Mouse (Mus musculus) lung, postnatal 4 days (tissue): ENCODE measurements around the gene Gan.

Experiments
- DNase-seq, 2 experiments: peaks; one replicate each; pipeline ENCODE4 v3.0.0; 2021

Gene Gan

DNA sequence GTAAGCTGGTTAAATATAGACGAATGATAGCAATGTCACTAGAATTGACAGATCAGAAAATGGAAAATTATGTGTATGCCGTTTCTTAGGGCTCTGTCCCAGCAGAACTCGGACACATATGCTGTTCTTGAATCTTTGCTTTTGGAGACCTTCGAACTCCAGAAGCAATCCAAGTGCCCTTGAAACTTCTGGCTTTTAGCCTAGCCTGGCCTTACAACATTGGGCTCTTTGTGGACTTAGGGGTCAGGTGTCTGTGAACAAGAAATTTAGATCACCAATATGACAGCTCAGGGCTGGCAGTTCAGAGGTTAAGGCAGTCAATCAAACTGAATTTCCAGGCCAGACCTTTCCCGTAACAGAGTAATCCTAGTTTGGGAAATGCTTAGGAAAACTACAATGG is 1.1 kb downstream of the Gan start:
- no peak for DNase-seq

DNA sequence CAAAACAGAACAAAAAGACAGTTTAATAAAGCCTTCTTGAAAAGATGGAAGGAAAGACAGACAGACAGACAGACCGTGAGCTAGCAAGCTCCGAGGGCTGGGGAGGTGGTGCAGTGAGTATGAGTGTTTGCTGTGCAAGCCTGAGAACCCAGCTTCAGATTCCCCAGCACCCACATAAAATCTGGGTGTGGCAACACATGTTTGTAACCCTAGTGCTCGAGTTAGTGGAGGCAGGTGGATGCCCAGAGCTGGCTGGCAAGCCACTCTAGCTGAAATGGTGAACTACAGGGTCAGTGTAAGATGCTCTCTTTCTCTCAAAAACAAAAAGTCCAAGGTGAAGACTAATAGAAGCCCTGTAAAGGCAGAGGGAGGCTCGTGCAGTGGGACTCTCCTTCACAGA is 7.0 kb downstream of the Gan start:
- no peak for DNase-seq

DNA sequence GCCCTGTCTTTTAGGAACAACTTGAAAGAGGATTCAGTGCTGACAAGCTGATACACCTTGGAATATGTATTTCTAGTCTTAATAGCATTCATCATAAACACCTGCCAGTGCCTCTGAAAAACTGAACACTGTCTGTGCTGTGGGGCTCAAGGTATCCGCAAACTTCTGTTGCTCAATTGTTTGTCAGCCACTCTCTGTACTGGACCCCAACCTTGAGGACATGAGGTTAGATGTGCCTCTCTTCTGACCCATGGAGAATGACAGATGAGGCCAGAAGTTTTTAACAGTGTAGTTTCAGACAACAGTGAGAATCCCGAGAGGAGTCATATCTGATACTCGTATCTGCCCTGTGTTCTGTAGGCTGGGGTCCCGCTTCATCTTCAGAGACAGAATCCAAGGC is 7.6 kb downstream of the Gan start:
- no peak for DNase-seq

DNA sequence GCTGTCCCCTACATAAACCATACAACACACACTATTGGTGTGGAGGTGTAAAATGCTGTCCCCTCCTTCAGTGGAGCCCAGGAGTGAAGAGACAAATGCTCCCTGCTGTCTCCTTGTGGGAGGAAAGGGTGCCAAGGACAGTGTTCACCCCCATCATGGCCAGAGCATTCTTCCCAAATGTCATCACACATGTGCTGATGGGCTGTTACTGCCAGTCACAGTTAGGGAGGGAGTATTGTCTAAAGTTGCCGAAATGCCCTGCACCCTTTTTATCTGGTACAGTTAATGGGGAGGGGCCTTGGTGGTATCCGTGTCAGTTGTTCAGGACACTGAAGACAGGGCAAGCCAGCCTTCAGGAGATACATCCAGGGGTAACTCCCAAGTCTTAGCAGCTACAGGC is 8.6 kb downstream of the Gan start:
- no peak for DNase-seq

DNA sequence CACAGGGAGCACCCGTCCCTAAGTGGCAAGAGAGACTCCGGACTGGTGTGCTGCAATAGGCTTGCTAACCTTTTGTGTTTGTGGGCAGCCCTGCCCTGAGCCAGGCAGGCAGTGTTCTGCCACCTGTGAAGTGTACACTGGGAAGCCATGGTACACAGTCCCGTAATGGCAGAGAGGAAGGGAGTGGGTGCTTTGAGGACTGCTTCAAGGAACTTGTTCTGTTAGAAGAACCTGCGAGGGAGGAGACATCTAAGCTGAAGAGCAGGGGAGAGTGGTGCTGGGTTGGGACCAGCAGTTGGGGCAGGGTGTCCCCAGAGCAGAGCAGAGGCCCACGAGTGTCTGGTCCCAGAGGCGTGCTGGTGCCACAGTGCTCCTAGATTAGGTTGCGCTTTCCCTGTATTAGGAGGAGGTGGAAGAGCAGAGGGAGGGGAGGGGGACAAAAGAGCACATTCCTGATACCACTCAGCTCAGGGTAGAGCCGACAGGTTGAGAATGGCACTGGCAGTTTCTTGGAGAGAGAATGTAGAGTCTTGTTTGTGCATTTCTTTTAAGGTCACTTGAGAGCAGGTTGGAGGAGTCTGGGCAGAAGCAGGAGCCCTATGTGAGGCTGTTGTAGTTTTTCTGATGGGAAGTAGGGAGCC is 9.4 kb downstream of the Gan start:
- peak; percentile 40 to 74 for DNase-seq

DNA sequence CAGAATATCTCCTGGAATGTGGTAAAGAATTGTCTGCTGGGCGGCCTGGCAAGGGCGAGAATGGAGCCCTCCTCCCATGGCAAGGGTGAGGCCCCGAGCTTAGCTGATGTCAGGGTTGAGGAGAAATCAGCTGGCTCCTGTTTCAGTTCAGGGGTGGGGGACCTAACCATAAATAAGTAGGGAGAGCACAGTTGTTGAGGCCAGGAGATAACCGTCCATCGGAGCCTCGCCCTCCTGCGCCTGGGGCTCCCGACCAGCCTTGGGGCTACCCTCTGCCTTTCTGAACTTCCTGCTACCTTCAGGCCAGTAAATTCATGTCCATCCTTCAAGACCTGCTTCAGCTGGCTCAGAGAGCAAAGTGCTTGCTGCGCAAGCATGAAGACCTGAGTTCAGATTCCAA is 10.4 kb downstream of the Gan start:
- DNase-seq, result no peak

DNA sequence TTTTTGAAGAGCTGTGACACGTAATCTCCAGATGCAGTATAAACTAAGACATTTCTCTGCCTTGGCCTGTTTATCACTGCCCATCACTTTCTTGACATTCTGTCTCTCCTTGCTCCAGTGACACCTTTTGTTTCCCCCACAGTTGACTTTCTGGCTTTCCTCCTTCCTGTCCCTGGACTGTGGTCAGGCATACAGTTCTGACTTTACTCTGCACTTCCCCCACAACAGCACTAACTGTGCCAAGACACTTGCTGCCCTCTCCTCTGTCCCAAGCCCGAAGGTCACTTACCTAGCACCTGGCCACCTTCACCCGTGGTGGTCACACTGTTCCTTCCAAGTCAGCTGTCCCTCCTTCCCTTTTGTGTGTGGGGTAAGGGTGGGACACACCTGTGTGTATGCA is 13.9 kb downstream of the Gan start:
- DNase-seq, result no peak

DNA sequence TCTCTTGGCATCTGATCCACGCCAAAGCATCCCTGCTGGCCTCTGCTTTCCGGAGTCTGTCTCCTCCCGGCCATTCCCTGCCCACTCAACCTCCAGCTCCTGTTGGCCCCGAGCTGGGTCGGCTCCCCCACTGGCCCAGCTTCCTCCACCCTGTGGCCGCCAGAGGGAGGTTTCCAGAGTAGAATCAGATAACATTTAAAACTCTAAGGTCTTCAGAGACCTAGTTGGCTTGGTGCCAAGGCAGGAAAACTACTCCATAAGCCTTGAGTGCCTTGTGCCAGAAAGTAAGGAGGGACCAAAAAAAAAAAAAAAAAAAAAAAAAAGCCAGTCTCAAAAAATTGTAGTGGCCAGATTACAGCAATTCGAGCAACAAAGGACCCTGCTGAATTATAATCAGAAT is 15.0 kb downstream of the Gan start:
- DNase-seq, result peak; percentile 68 to 72

DNA sequence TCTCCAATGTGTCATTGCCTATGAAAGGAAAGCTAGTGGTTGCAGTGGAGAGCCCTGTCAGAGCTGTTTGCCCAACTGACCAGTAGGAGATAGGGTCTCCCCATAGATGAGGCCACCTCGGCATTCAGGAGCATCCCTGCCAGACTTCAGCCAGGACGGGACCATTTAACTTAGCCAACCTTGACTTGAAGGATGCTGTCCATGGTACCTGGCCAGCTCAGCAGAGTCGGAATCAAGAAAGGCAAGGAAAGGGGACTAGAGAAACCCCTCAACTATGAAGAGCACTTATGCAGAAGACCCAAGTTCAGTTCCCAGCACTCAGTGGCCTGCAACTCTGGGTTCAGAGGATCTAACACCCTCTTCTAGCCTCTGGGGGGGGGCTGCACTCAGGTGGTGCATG is 15.8 kb downstream of the Gan start:
- DNase-seq, result no peak

DNA sequence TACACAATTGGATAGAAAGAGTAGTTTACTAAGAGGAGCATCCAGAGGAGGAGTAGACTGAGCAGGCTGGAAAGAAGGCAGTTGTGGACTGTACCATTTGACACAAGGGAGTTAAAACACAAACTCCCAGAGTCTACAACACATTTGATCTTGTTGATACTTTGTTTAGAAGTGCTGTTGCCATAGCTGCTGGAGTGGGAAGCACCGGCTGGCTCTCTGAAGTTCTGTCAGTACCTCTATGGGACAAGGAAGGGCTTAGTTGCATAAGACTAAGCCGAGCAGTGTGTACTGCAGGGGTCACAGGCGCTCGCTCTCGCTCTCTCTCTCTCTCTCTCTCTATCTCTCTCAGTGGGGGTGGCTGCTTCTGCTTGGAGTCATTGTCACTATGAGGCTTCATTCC is 16.6 kb downstream of the Gan start:
- no peak for DNase-seq

DNA sequence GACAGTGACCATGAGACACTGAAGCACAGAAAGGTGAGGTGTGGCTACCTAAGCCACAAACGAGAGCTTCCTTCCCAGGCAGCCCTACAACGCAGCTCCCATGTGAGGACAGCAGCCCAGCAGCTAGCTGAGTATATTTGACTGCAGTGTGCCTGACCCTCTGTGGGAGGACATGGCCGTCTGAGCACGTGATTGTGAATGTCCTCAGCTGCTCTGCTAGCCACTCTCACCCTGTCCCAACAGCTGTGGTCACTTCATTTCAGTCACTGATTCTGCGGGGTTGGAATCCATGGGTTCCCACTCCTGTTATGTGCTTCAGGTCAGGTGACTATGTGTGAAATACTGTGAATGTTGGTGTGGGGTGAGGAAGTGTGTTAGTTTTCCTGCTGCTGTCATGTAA is 18.4 kb downstream of the Gan start:
- peak; percentile 40 to 76 for DNase-seq

DNA sequence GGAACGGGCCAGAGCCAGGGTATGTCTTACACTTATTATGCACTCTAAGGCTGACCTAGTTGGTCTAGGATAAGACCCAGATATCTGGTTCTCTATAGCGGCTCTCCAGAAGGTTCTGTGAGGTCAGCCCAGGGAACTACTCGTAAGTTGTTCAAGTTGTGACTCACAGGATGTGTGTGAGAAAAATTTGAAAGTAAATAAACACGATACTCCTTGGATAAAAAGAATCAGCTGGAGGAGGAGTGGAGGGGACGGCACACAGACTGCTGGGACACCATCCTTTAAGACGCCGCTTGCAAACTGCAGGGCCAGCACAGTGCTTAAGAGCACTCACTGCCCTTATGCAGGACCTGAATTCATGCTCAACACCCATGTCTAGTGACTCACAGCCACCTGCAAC is 19.3 kb downstream of the Gan start:
- no peak for DNase-seq

DNA sequence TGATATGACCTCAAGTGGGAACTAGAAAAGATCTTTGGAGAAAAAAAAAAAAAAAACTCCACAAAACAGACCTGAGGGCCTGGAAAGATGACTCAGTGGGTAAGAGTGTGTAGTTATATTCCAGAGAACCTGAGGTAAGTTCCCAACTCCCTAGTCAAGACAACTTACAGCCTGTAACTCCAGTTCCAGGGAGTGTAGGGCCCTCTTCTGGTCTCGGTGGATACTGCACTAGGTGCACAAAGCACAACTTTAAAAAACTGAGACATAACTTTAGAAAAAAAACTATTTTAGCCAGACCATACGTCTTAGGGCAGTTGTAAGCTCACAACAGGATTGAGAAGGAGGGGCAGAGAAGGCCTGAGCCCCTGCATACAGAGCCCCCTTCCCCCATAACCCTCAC is 20.1 kb downstream of the Gan start:
- DNase-seq, result no peak

DNA sequence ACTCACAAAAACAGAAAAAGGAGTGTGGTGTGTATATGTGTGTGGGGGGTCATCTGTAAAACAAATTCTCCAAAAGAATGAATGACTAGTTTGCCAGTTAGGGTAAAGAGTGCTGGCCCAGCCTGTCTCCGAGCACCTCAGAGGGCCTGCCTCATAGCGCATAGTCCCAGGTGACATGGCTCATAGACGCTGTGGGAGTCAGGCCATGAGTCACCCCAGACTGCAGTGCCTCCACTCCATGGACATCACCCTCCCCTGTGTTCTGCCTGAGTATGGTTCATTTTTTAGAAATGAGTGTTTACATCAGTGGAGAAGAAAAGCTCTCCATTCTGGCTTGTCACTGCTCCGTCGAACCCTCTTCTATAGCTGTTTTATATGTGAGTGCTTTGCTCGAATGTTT is 20.7 kb downstream of the Gan start:
- DNase-seq, result no peak

DNA sequence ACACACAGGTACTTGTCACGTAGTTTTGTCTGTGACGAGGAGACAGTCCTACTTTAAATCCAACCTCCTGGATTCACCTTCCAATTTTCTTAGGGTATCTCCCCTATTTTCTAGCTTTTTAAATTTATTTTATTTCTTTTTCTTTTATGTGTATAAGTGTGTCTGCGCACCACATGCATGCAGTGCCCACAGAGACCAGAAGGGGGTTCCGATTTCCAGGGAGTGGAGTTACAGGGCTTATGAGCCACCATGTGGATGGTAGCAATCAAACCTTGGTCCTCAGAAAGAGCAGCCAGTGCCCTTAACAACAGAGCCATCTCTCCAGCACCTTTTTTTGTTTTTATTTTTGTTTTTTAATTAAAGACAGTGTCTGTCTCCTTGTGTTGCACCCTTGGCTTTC is 24.8 kb downstream of the Gan start:
- DNase-seq, result no peak

DNA sequence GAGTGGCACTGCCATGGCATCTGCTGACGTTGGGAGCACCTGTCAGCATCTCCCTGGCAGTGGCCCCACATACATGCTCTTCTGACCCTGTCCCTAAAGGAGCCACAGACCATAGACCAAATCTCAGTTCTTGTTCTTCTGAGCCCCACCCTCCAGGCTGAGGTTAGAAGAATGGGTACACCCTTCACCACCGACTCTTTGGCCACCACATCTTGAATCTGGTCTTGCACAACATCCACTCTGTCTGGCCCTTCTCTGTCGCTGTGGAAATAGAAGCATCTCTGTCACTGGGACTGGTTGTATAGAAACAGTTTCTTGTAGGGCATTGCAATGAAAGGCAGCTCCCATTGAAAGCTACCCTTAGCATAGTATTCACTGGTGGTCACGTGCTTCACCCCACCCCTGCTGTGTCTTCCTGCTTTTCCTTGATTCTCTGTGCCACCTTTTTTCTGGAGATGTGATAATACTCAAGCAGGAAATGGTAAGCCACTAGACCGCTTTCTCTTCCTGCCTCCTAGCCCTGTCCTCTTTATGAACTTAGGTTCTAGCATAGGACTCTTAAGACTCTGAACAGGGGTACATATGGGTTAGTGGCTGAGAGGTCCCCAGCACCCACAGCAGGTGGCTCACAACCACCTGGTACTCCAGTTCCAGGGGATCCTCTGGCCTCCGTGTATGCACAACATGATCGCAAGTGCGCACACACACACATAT is 25.9 kb downstream of the Gan start:
- DNase-seq, result no peak

DNA sequence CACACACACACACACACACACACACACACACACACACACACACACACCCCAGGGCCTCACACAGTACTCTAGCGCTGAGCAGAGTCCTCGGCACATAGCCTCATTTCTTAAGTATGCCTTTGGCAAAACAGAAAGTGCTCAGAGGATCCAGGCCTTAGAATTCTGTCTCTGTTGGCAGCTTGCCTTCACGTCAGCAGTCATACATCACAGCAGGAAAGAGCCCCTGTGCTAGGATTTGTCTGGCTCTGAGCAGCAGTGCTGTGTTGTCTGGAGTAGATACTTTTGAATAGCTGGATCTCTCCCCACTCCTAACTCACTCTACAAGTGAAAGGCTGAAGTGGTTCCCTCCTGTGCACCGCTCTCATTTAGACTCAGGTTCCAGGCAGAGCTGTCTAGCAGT is 36.4 kb downstream of the Gan start:
- DNase-seq, result peak; percentile 43 to 54

DNA sequence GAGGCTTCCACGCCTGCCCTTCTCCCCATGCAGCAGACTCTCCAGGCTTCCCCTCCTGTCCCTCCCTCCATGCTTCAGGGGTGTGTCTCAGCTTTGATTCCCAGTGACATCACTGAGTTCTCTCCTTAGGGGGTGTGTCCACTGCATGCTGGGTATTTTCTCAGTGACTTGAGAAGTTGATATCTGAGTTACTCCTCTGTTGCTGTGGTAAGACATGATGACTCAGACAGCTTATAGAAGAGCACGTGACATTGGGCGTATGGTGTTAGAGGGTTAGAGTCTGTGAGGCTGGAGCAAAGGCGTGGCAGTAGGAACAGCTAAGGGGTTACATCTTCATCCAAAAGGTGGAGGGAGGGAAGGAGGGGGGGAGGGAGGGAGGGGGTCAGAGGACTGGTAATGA is 38.7 kb downstream of the Gan start:
- no peak for DNase-seq

DNA sequence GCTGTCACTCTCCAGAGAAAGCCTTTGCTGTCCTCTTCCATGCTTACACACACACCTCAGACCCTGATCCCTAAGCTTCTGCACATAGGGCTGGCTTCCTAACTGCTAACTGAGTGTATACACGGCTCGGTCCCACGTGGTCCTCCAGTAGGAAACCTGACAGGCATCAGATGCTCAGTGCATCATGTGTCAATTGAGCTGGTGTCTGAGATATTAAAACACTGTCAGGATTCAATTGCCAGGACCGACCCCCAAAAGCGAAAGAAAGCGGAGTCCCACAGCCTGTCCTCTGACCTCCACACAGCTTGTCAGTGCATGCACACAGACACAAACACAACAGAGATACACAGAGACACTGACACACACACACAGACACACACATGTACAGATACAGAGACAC is 39.6 kb downstream of the Gan start:
- DNase-seq, result peak in 1 of 2 experiments; percentile 45

DNA sequence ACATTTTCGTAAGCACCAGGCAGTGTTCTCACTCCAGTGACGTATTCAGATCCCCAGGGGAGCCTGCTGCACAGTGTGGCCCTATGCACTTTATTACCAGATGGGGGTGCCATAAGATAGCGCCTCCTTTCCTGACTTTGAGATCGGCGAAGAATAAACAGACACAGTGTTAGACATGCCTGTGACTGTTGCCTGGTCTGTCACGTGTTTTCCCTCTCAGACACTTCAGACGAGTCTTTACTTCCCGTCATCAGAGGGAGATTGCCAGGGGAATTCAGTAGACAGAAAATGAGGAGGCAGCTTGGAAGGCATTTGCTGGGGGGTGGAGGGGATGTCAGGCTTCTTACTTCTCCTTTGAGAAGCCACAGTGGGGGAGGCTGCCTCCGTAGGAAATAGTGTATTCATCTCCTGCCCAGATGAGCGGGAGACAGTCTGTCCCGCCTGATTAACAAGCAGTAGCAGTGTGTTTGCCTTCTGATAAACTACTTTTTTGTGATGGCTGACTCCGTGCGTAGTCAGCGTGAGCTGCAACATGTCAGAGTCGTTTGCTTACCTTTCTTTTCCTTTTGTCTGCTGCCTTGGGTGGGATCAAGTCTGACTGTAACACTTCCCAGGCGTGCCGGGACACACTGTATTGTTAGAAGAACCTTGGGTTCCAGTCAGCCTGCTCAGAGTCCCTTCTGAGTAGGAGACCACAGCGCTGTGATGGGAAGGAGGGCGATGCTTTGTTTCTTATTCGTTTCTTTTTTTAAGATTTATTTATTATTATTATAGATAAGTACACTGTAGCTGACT is 40.4 kb downstream of the Gan start:
- DNase-seq, result peak; percentile 84 to 85

DNA sequence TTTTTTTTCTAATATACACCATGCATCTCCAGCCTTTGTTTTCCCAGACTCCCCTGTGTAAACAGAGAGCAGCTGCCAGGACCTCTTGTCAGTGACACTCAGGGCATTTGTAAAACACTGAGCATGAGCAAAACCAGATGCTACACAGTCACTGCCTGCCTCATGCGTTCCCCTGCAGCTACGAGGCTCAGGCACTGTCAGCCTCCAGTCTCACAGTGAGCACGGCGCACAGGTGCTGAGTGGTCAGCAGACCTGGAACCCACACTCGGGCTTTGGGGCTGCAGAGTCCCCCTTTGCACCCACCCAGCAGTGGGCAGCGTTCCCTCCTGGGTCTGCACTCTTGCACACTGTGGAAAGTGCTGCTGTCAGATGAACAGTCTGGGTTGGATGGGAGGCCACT is 41.7 kb downstream of the Gan start:
- DNase-seq, result peak; percentile 53 to 77

DNA sequence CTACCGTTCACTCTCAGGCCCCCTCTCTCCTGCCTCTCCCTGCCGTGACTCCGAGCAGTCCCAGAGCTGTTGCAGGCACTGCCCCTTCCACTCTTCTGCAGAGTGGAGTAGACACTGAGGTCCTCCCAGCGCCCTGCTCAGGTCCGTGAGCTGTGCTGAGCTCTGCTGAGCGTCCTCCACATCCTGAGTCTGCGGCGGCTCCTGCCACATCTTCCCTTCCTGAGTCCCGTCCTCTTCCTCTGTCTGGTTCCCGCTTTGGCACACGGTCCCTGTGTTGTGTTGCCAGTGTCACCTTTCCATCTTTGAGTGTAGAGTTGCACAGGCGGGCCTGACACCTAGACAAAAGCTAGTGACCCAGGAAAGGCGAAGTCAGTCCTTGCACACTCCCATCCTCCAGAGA is 42.4 kb downstream of the Gan start:
- peak in 1 of 2 experiments; percentile 46 for DNase-seq

DNA sequence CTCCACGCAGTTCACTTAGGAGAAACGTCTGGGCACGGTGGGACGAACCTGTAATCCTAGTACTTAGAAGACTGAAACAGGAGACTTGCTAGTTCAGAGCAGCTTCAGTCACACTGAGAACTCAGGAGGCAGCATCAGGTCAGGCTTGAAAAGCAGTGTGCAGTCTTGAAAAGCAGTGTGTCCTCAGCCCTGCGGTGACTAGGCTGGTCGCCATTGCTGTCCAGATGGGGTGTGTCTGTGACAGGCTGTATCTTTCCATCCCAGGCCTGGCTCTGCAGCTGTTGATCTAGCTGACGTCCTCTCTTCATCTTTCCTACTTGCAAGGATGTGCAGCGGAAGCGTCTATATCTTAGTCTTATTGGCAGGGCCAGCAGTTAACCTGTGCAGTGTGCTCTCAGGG is 42.9 kb downstream of the Gan start:
- DNase-seq, result peak; percentile 39 to 70
